Mouse (Mus musculus): ENCODE results near the gene Gm21103. TPM values are rescaled to one million over a fixed set of nuclear protein-coding genes. Genes with fewer than 3 reads are reported as not detected.
A peak's percentile ranks its signal among the peaks of the same experiment; 100 is the strongest.
"Not testable (repeated sequence)": the region's sequence is repeated elsewhere in the genome, so short reads cannot be mapped to it uniquely, and the experiment has no call there.

Gm21103 gene
- not detected for total RNA-seq (2021)
- long read RNA-seq, experiment 1 = 0 reads
- long read RNA-seq, experiment 2 = 0 reads

DNA sequence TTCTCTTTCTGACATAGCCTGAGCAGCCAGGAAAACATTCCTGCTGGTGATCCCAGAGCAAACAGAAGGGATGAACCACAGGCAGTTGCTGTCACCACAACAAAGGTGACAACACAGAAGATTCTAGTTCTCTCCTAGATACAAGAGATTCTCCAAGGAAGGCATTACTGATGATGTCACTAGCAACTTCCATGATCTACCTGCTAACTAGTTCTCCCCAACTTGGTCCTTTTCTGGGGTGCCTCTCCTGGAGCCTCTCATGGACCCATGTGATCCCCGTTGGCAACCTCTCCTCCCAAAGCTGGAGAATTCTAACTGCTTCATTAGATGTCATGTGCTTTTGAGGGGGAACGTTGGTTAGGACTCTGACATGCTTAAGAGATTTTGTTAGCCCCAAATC, at the start of gene Gm21103:
Gene Gm21103, minus strand, starts transcription at position 101 of the 400 bp plus-strand sequence.
- H3K27ac ChIP-seq; DNase-seq (ENCODE audit: low spot score in 2 of 2); H3K4me3 ChIP-seq: not testable (repeated sequence)

- H3K27ac ChIP-seq; DNase-seq (ENCODE audit: low spot score in 2 of 2); H3K4me3 ChIP-seq: not testable (repeated sequence)
Observed at GRCm38 (mm10) chr14:6343578-6343977, 38.9 kb upstream of the Gm21103 start, which contains the start of gene Gm3618. Gene Gm3618, minus strand, starts transcription at chr14:6343678.

DNA sequence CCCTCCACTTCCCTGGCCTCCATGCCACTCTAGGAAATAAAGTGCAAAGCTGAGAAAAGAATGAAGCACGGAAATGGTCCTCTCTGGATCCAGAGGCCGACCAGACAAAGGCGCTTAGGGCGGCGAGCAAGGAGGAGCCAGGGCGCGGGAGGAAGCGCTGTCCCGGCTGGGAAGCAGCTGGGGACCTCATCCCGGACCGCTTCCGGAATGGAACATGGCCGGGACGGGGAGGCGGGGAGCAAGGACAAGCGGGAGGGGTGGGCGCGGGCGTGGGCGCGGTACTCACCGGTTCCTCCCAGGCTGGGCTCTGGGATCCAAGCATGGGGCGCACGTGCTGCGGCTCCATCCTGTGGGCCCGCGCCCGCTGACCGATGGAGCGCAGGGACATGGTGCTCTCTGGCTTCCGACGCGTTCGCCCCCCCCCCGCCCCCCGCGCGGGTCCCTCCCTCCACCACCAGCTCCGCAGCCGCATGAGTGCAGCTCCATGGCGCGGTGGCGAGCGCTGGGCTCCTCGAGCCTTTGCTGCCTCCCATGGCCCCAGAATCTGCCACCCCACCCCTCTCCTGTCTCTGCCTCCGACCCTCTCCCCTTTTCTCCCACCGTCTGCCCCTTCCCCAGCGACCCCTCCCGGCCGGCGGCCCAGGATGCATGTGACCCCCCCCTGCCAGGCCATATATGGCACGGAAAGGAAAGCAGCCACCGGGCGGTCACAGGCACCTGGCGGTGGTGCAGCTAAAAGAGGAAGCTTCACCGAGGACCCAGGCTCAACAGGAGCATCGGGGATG, 17.5 kb downstream of the Gm21103 start, which contains the start of gene Gm3411:
Gene Gm3411, minus strand, starts transcription at position 320 of the 785 bp plus-strand sequence.
- peak; percentile 12 to 40 for DNase-seq (ENCODE audit: low spot score in 2 of 2)
- H3K4me3 ChIP-seq = peak within 1 kb of the TSS; percentile 54
- not testable (repeated sequence) for H3K27ac ChIP-seq

Other genes starting within 250 kb of the Gm21103 start
- not detected for gene Gm6337, start 246.6 kb downstream of the Gm21103 start, total RNA-seq (2021)
- 1 to 10 TPM in 1 of 2 experiments, under 1 TPM in 1; 0.82 to 2.4 TPM for gene Gm8206, start 210.9 kb downstream of the Gm21103 start, total RNA-seq (2021)
- gene Gm3468, start 196.2 kb downstream of the Gm21103 start, total RNA-seq (2021) = 1 to 10 TPM in 1 of 2 experiments, under 1 TPM in 1; 0.84 to 1.6 TPM
- not detected for gene Gm3476, start 179.0 kb downstream of the Gm21103 start, total RNA-seq (2021)
- gene Gm21560, start 85.6 kb downstream of the Gm21103 start, total RNA-seq (2021) = 1 to 10 TPM; 1.2 to 1.4 TPM
- gene Gm3411, start 17.6 kb downstream of the Gm21103 start, total RNA-seq (2021) = 1 to 10 TPM; 2.8 to 3.1 TPM
- not detected for gene Gm3618, start 38.8 kb upstream of the Gm21103 start, total RNA-seq (2021)
- gene Gm16440, start 85.5 kb upstream of the Gm21103 start, total RNA-seq (2021) = not detected
- under 1 TPM in 1 of 2 experiments, not detected in 1; 0.98 TPM for gene Gm3591, start 107.6 kb upstream of the Gm21103 start, total RNA-seq (2021)
- gene Gm3594, start 139.8 kb upstream of the Gm21103 start, total RNA-seq (2021) = under 1 TPM in 1 of 2 experiments, not detected in 1; 0.46 TPM
- gene Gm8356, start 232.4 kb upstream of the Gm21103 start, total RNA-seq (2021) = not detected